Mouse (Mus musculus): ENCODE results near the gene Ncam1. TPM values are rescaled to one million over a fixed set of nuclear protein-coding genes. Genes with fewer than 3 reads are reported as not detected.

Ncam1 gene
- total RNA-seq, 1 experiment from 2014 or later: 40.9 TPM

- DNase-seq: no peak
Observed at GRCm38 (mm10) chr9:49558941-49559340, 239.8 kb downstream of the Ncam1 start.

GRCm38 (mm10) chr9:49551353-49551752 lies 247.4 kb downstream of the Ncam1 start:
- DNase-seq: no peak

GRCm38 (mm10) chr9:49542593-49542992 lies 256.1 kb downstream of the Ncam1 start:
- no peak for DNase-seq

- DNase-seq: peak; percentile 47
Observed at GRCm38 (mm10) chr9:49537814-49538213, 260.9 kb downstream of the Ncam1 start.

DNA sequence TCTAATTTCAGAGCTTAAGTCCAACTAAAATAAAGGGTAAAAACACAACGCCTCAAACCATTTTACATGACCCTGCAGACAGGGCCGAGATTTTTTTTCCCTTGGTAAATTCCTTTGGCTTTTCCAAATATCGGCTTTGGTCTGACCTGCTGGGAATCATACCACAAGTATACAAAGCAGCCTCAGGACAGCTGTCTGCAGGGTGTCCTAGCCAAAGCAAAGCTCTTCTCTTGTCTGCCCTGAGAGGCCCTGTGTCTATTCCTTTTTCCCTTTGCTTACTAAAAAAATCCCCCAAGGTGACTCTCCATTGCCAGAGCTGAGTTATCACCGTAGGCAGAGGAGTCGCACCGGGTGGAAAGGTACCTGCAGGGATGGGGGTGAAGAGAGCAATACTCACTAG lies 262.1 kb downstream of the Ncam1 start:
- no peak for DNase-seq

- no peak for DNase-seq
Observed at GRCm38 (mm10) chr9:49534958-49535357, 263.8 kb downstream of the Ncam1 start.

GRCm38 (mm10) chr9:49533912-49534491 lies 264.7 kb downstream of the Ncam1 start:
- DNase-seq: no peak

- no peak for DNase-seq
Observed at GRCm38 (mm10) chr9:49533455-49533854, 265.3 kb downstream of the Ncam1 start.

- DNase-seq: no peak
Observed at GRCm38 (mm10) chr9:49531833-49532232, 266.9 kb downstream of the Ncam1 start.

DNA sequence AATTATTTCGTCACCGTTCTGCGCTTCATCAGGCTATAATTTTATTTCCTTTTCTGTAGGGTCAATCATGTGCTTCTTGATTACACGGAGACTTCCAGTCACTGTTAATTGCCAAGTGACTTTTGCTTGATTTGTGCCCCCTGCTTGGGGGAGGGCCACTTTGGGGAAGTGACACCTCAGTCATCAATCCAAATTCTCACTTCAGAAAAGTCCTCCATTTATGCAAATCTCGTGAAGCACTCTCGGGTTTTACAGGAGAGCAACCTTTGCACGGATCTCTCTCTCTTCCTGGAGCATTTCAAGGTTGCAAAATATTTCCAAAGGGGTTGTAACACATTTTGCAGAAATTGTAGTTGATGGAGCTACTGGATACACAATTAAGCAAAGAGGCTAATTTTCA lies 267.5 kb downstream of the Ncam1 start:
- DNase-seq: no peak

GRCm38 (mm10) chr9:49530739-49531138 lies 268.0 kb downstream of the Ncam1 start:
- no peak for DNase-seq

DNA sequence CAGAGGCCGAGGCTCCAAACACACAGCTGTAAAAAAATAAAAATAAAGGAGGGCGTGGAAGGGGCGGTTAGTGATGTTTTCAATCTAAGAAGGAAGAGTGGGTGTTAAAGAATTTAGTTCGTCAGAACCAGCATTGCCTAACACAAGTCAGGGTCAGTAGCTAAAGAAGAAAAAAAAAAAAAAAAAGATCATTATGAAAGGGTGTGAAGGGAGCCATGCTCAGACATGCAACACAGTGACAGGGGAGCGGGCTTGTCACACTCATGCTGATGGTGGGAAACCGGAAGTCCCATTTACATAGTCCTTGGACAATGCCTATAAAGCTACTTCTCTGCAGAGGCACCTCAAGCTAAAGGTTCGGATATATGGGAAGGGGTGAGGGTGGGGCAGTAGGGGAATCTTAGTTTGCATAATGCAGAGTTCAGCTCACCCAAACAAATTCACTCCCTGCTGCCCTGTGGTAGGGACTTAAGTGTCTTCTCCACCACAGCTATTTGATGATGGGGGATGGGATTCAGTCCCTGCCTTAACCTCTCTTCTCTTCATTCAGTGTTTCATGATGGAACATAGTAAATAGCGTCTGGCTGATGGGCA lies 269.3 kb downstream of the Ncam1 start:
- no peak for DNase-seq

DNA sequence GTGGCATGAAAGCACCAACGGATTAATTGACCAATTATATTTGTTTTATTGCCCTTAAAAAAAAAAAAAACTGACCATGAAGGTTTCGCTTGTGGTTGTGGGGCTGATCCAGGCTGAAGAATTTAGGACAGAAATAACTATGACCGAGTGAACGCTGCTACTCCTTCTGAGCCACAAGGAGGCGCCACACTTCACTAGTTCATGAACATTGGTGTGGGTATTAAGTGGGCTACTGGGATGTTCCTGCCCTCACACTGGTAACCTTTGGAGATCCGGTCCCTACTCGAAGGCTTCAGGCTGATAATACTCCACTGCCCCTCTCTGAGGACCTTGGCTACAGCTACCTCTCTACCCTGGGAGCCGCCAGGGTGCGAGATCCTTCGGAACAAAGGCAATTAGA lies 269.8 kb downstream of the Ncam1 start:
- DNase-seq: peak; percentile 52

GRCm38 (mm10) chr9:49528026-49528425 lies 270.7 kb downstream of the Ncam1 start:
- no peak for DNase-seq

DNA sequence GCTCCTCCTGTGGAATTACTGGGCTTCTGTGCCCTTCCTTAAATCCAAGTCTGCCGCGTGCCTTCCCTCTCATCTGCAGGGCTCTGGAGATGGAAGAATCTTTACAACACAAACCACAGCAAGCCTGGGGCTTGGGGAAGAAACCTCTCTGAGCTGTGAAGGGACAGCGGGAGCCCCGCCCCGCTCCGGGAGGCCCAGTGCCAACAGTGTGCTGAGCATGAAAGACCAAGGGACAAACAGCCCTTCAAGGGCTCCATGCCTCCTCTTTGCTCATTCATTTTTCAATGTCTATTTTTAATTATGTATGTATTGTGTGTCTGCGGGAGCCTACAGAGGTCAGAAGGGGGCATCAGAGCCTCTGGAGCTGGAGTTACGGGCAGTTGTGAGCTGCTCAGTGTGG lies 271.4 kb downstream of the Ncam1 start:
- DNase-seq: no peak

GRCm38 (mm10) chr9:49524721-49525120 lies 274.0 kb downstream of the Ncam1 start:
- DNase-seq: no peak

DNA sequence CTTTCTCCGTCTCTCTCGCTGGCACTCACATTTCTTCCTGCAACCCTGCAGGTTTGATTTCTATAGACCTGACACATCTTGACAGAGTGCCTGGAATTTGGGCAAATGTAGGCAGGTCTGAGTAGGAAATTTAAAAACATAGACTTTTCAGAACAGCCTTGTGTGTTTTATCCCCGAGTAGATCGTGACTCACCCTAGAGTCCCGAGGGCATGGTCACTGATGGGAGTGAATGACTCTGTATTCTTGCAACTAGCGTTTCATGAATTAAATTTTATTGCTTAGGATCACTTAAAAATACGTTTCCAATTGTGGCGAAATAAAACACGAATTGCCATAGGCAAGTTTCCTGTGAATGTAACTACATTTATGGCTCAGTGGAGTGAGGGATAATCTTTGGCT lies 274.8 kb downstream of the Ncam1 start:
- DNase-seq: no peak

DNA sequence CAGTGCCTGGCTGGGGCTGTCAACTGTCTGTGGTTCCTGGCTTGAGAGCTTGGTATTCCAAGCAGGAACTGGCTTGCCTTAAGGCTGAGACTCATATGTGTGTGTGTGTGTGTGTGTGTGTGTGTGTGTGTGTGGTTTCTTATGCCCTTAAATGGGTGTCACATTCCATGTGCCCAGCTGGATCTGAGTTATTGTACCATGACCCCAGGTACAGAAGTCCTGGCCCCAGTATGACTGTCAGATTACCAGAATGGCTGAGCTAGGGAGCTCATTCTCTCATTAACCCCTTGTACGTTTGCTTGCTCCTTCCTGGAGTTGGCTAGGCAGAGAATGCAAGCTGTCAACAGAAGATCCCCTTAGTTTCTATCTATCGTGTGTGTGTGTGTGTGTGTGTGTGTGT lies 284.4 kb downstream of the Ncam1 start:
- DNase-seq: no peak

DNA sequence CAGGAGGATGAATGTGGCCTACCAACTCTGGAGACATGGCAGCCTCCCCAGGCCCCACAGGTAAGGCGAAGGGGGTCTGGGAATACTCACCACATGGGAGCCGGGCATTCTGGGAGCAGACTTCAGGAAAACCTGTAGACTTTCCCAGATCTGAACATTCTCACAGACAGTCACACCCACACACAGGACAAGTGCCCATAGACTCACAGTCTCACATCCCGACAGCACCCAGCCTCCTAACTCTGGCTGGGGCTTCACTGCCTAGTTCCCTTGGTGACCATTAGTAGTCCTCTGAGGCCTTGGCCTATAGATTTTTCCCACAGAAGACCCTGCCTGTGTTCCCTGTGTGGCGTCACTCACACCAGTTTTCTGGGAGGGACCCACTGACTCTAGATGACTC lies 288.1 kb downstream of the Ncam1 start:
- DNase-seq: no peak

DNA sequence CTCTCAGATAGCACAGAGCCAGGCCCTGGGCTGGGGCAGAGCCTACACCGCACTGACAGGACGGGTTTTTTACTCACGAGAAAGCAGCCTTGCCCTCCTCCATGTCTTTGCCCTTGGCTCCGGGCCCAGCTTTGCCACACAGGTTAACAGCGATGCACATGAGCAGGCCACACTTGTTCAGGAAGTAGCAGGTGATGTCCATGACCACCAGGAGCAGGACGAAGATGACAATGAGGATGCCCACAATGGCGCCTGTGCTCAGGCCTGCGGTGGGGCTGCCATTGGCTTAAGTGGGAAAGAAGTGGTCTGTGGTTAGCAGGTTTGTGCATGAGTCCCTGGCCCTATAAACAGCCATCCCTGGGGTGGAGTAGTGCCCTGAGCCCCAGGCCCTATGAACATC lies 289.1 kb downstream of the Ncam1 start:
- no peak for DNase-seq

DNA sequence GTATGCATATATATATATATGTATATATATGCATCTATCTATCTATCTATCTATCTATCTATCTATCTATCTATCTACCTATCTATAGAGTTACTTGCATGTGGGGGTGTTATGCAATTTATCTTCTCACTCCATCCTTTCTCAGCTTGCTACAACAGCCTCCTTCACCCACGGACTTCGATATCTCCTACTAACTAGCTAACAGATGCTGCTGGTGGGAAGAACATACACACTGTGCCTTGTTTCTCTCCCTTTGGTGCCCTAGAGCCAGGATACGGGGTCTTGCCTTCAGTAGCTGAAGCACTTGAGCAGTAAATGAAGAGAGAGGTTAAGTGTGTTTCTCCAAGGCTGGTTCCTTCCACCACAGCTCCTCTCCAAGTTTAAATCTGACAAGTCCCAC lies 289.6 kb downstream of the Ncam1 start:
- DNase-seq: no peak

GRCm38 (mm10) chr9:49507829-49508585 lies 290.7 kb downstream of the Ncam1 start:
- peak; percentile 55 for DNase-seq

- DNase-seq: no peak
Observed at GRCm38 (mm10) chr9:49504658-49505057, 294.1 kb downstream of the Ncam1 start.

DNA sequence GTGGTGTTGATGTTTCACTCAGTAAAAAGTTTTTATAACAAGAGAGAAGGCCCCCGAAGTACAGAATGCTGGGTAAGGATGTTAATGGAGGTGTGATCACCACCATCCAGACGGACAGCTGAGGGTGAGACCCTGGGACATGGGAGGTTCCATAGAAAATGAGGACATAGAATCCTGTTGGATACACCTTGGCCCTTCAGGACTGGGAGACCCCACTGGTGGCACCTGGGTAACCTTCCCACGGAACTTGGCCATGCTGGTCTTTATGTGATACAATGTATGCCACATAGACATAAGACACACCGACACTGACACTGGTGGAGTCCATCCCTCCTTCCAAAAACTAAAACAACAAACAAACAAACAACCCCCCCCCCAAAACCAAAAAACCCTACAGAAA lies 296.5 kb downstream of the Ncam1 start:
- no peak for DNase-seq

Data from adrenal gland, postnatal 14 days (tissue).